Mouse (Mus musculus): ENCODE results near the gene Osbpl6. TPM values are rescaled to one million over a fixed set of nuclear protein-coding genes. Genes with fewer than 3 reads are reported as not detected.
A peak's percentile ranks its signal among the peaks of the same experiment; 100 is the strongest.

Osbpl6 gene
- polyA plus RNA-seq, 1 experiment from 2014 or later = 5.9 TPM

GRCm38 (mm10) chr2:76370656-76370922 is 35.7 kb upstream of the Osbpl6 start:
- 3% methylated on average over 7 of the region's 7 CpGs for WGBS (ENCODE audit: insufficient replicate concordance)
- Histone ChIP-seq H3K27ac (ENCODE audit: low read depth, low read length) (no peak overlapping the region), H3K36me3 (ENCODE audit: control insufficient read depth, insufficient read depth, low read length) (peaks cover 7% of the 10 kb centered on the region), H3K9ac (ENCODE audit: low read depth, low read length) (peak overlapping the region; percentile 94), H3K4me1 (ENCODE audit: control insufficient read depth, insufficient read depth, low read length) (peaks cover 7% of the 10 kb centered on the region; the same call in 1 of the 2 replicates), H3K27me3 (ENCODE audit: control insufficient read depth, insufficient read depth, low read length) (no peaks in the 10 kb centered on the region), H3K4me3 (ENCODE audit: low read depth, low read length) (peak overlapping the region; percentile 97), H3K9me3 (replicated peaks; ENCODE audit: control insufficient read depth, low read length) (no peaks in the 10 kb centered on the region), H3K4me2 (peak overlapping the region; percentile 88)
- ATAC-seq (replicated peaks; ENCODE audit: insufficient number of reproducible peaks, low FRiP score, low TSS enrichment) = no peak

GRCm38 (mm10) chr2:76372244-76372643 is 34.1 kb upstream of the Osbpl6 start:
- Histone ChIP-seq H3K9ac (ENCODE audit: low read depth, low read length) (no peak overlapping the region), H3K36me3 (ENCODE audit: control insufficient read depth, insufficient read depth, low read length) (peaks cover 14% of the 10 kb centered on the region), H3K4me1 (ENCODE audit: control insufficient read depth, insufficient read depth, low read length) (peaks cover 7% of the 10 kb centered on the region; the same call in 1 of the 2 replicates), H3K4me2 (no peak overlapping the region; the same call in 1 of the 2 replicates), H3K27ac (ENCODE audit: low read depth, low read length) (peak overlapping the region; percentile 41; the same call in 1 of the 2 replicates), H3K9me3 (replicated peaks; ENCODE audit: control insufficient read depth, low read length) (no peaks in the 10 kb centered on the region), H3K27me3 (ENCODE audit: control insufficient read depth, insufficient read depth, low read length) (no peaks in the 10 kb centered on the region), H3K4me3 (ENCODE audit: low read depth, low read length) (no peak overlapping the region)
- 50% methylated on average over 4 of the region's 4 CpGs for WGBS (ENCODE audit: insufficient replicate concordance)
- no peak for ATAC-seq (replicated peaks; ENCODE audit: insufficient number of reproducible peaks, low FRiP score, low TSS enrichment)

- 90% methylated on average over 6 of the region's 6 CpGs for WGBS (ENCODE audit: insufficient replicate concordance)
- no peak overlapping the region for H3K4me2 ChIP-seq
- no peak overlapping the region for H3K9ac ChIP-seq (ENCODE audit: low read depth, low read length)
- H3K4me3 ChIP-seq (ENCODE audit: low read depth, low read length) = no peak overlapping the region
- no peak overlapping the region for H3K27ac ChIP-seq (ENCODE audit: low read depth, low read length)
- peaks cover 25% of the 10 kb centered on the region for H3K36me3 ChIP-seq (ENCODE audit: control insufficient read depth, insufficient read depth, low read length)
- H3K4me1 ChIP-seq (ENCODE audit: control insufficient read depth, insufficient read depth, low read length) = peaks cover 7% of the 10 kb centered on the region; the same call in 1 of the 2 replicates
- no peaks in the 10 kb centered on the region for H3K27me3 ChIP-seq (ENCODE audit: control insufficient read depth, insufficient read depth, low read length)
- ATAC-seq (replicated peaks; ENCODE audit: insufficient number of reproducible peaks, low FRiP score, low TSS enrichment) = no peak
- no peaks in the 10 kb centered on the region for H3K9me3 ChIP-seq (replicated peaks; ENCODE audit: control insufficient read depth, low read length)
These were observed 31.6 kb upstream of the Osbpl6 start for GRCm38 (mm10) chr2:76374544-76375206.

- 93% methylated on average over 19 of the region's 19 CpGs for WGBS (ENCODE audit: insufficient replicate concordance)
- H3K4me2 ChIP-seq = no peak overlapping the region
- peaks cover 26% of the 10 kb centered on the region for H3K36me3 ChIP-seq (ENCODE audit: control insufficient read depth, insufficient read depth, low read length)
- H3K9ac ChIP-seq (ENCODE audit: low read depth, low read length) = no peak overlapping the region
- H3K27ac ChIP-seq (ENCODE audit: low read depth, low read length) = no peak overlapping the region
- H3K4me1 ChIP-seq (ENCODE audit: control insufficient read depth, insufficient read depth, low read length) = no peaks in the 10 kb centered on the region
- no peaks in the 10 kb centered on the region for H3K9me3 ChIP-seq (replicated peaks; ENCODE audit: control insufficient read depth, low read length)
- H3K27me3 ChIP-seq (ENCODE audit: control insufficient read depth, insufficient read depth, low read length) = no peaks in the 10 kb centered on the region
- ATAC-seq (replicated peaks; ENCODE audit: insufficient number of reproducible peaks, low FRiP score, low TSS enrichment) = no peak
- no peak overlapping the region for H3K4me3 ChIP-seq (ENCODE audit: low read depth, low read length)
These were observed 27.7 kb upstream of the Osbpl6 start for GRCm38 (mm10) chr2:76378646-76379045.

GRCm38 (mm10) chr2:76386531-76386930 is 19.8 kb upstream of the Osbpl6 start:
- Histone ChIP-seq H3K4me2 (no peak overlapping the region), H3K4me1 (ENCODE audit: control insufficient read depth, insufficient read depth, low read length) (no peaks in the 10 kb centered on the region), H3K27ac (ENCODE audit: low read depth, low read length) (no peak overlapping the region), H3K4me3 (ENCODE audit: low read depth, low read length) (no peak overlapping the region), H3K9me3 (replicated peaks; ENCODE audit: control insufficient read depth, low read length) (no peaks in the 10 kb centered on the region), H3K36me3 (ENCODE audit: control insufficient read depth, insufficient read depth, low read length) (peaks cover 2% of the 10 kb centered on the region; the same call in 1 of the 2 replicates), H3K27me3 (ENCODE audit: control insufficient read depth, insufficient read depth, low read length) (no peaks in the 10 kb centered on the region), H3K9ac (ENCODE audit: low read depth, low read length) (no peak overlapping the region)
- no peak for ATAC-seq (replicated peaks; ENCODE audit: insufficient number of reproducible peaks, low FRiP score, low TSS enrichment)

GRCm38 (mm10) chr2:76400178-76400577 is 6.1 kb upstream of the Osbpl6 start:
- Histone ChIP-seq H3K4me2 (no peak overlapping the region), H3K4me1 (ENCODE audit: control insufficient read depth, insufficient read depth, low read length) (no peaks in the 10 kb centered on the region), H3K9me3 (replicated peaks; ENCODE audit: control insufficient read depth, low read length) (no peaks in the 10 kb centered on the region), H3K27ac (ENCODE audit: low read depth, low read length) (no peak overlapping the region), H3K27me3 (ENCODE audit: control insufficient read depth, insufficient read depth, low read length) (peaks cover 6% of the 10 kb centered on the region; the same call in 1 of the 2 replicates), H3K36me3 (ENCODE audit: control insufficient read depth, insufficient read depth, low read length) (no peaks in the 10 kb centered on the region), H3K4me3 (ENCODE audit: low read depth, low read length) (no peak overlapping the region), H3K9ac (ENCODE audit: low read depth, low read length) (no peak overlapping the region)
- no peak for ATAC-seq (replicated peaks; ENCODE audit: insufficient number of reproducible peaks, low FRiP score, low TSS enrichment)

GRCm38 (mm10) chr2:76405596-76406150 is 635 bp upstream of the Osbpl6 start:
- ATAC-seq (replicated peaks; ENCODE audit: insufficient number of reproducible peaks, low FRiP score, low TSS enrichment) = 0 out of 2 replicates have a peak, but pooled peaks have one; percentile 10
- Histone ChIP-seq H3K4me3 (ENCODE audit: low read depth, low read length) (peak overlapping the region; percentile 83), H3K27me3 (ENCODE audit: control insufficient read depth, insufficient read depth, low read length) (peaks cover 9% of the 10 kb centered on the region; the same call in 1 of the 2 replicates), H3K9me3 (replicated peaks; ENCODE audit: control insufficient read depth, low read length) (no peaks in the 10 kb centered on the region), H3K27ac (ENCODE audit: low read depth, low read length) (no peak overlapping the region), H3K4me2 (peak overlapping the region; percentile 94), H3K4me1 (ENCODE audit: control insufficient read depth, insufficient read depth, low read length) (peaks cover 6% of the 10 kb centered on the region; the same call in 1 of the 2 replicates), H3K9ac (ENCODE audit: low read depth, low read length) (peak overlapping the region; percentile 73), H3K36me3 (ENCODE audit: control insufficient read depth, insufficient read depth, low read length) (no peaks in the 10 kb centered on the region)
- WGBS (ENCODE audit: insufficient replicate concordance) = 3% methylated on average over 15 of the region's 15 CpGs

- H3K4me3 ChIP-seq (ENCODE audit: low read depth, low read length) = peak overlapping the region; percentile 83
- H3K4me2 ChIP-seq = peak overlapping the region; percentile 94
- H3K27me3 ChIP-seq (ENCODE audit: control insufficient read depth, insufficient read depth, low read length) = peaks cover 9% of the 10 kb centered on the region; the same call in 1 of the 2 replicates
- peaks cover 6% of the 10 kb centered on the region; the same call in 1 of the 2 replicates for H3K4me1 ChIP-seq (ENCODE audit: control insufficient read depth, insufficient read depth, low read length)
- H3K9me3 ChIP-seq (replicated peaks; ENCODE audit: control insufficient read depth, low read length) = no peaks in the 10 kb centered on the region
- no peaks in the 10 kb centered on the region for H3K36me3 ChIP-seq (ENCODE audit: control insufficient read depth, insufficient read depth, low read length)
- WGBS (ENCODE audit: insufficient replicate concordance) = under 1% methylated on average over 48 of the region's 49 CpGs
- peak overlapping the region; percentile 77 for H3K9ac ChIP-seq (ENCODE audit: low read depth, low read length)
- peak overlapping the region; percentile 46; the same call in 1 of the 2 replicates for H3K27ac ChIP-seq (ENCODE audit: low read depth, low read length)
- peak; percentile 50; the same call in 1 of the 2 replicates for ATAC-seq (replicated peaks; ENCODE audit: insufficient number of reproducible peaks, low FRiP score, low TSS enrichment)
These were observed 681 bp downstream of the Osbpl6 start for GRCm38 (mm10) chr2:76406937-76407441.
